Mouse (Mus musculus) liver, adult 2 months (tissue): Measurements from ENCODE around the gene Abi3. TPM values are rescaled to one million over a fixed set of nuclear protein-coding genes. Genes with fewer than 3 reads are reported as not detected.

Experiments
- DNase-seq: peaks from one replicate; pipeline ENCODE4 v3.0.0-alpha.2; 2011; ENCODE audit warnings: low read depth, low spot score; ENCODE audit errors: extremely low read depth
- H3K27ac ChIP-seq: fragments of 200-500 bp; replicated peaks from 2 replicates; pipeline ENCODE4 v1.5.1; 2012; ENCODE audit warnings: low read depth, mild to moderate bottlenecking, control low read depth, inconsistent platforms, low read length; ENCODE audit not compliant: insufficient read depth
- H3K27me3 ChIP-seq: fragments of 200-500 bp; 2 replicates; pipeline ENCODE4 v1.6.1; 2012; ENCODE audit warnings: mild to moderate bottlenecking, moderate library complexity, low read length, inconsistent platforms; ENCODE audit not compliant: control insufficient read depth, insufficient read depth
- H3K36me3 ChIP-seq: fragments of 200-500 bp; 2 replicates; pipeline ENCODE4 v1.6.1; 2012; ENCODE audit warnings: low read length, inconsistent platforms; ENCODE audit not compliant: control insufficient read depth, insufficient read depth
- H3K4me1 ChIP-seq: fragments of 200-500 bp; 2 replicates; pipeline ENCODE4 v1.6.1; 2011; ENCODE audit warnings: low read length; ENCODE audit not compliant: control insufficient read depth, insufficient read depth
- H3K4me3 ChIP-seq: fragments of 200-500 bp; 2 replicates; pipeline ENCODE4 v1.5.1; 2011; ENCODE audit warnings: low read depth, mild to moderate bottlenecking, control low read depth, low read length, moderate library complexity; ENCODE audit not compliant: insufficient read depth
- H3K79me2 ChIP-seq: fragments of 200-500 bp; 2 replicates; pipeline ENCODE4 v1.6.1; 2012; ENCODE audit warnings: inconsistent platforms, mild to moderate bottlenecking, low read length, moderate library complexity; ENCODE audit not compliant: control insufficient read depth, insufficient read depth
- H3K9ac ChIP-seq: fragments of 200-500 bp; 2 replicates; pipeline ENCODE4 v1.6.1; 2012; ENCODE audit warnings: low read depth, mild to moderate bottlenecking, control low read depth, inconsistent platforms, low read length
- CTCF ChIP-seq: fragments of 200-500 bp; IDR thresholded peaks from 2 replicates; pipeline ENCODE4 v1.5.1; 2011; ENCODE audit warnings: low read depth, low read length, control low read depth
- POLR2A ChIP-seq: fragments of 200-500 bp; IDR thresholded peaks from 2 replicates; pipeline ENCODE4 v1.6.1; 2011; ENCODE audit warnings: low read length, control low read depth; ENCODE audit not compliant: insufficient read depth; ENCODE audit errors: extremely low read depth
- WGBS: fragments of 180-500 bp; shearing (Covaris S2); methylation state at CpG from one replicate; pipeline ENCODE4 v1.1.7; 2018; 5-methylcytosine and 5-hydroxymethylcytosine counted together
- polyA plus RNA-seq: library from polyadenylated mRNA; depleted of rRNA; stranded (reverse); fragments of >200 nt; gene quantifications from 2 replicates; pipeline ENCODE4 v1.2.3, GENCODE M21; 2012
- total RNA-seq: library from RNA; depleted of rRNA; stranded (reverse); fragments of >200 nt; gene quantifications from 2 replicates; pipeline ENCODE4 v1.2.3, GENCODE M21; 2014

Abi3 gene
- total and polyA plus RNA-seq, 2 experiments = 1.1 to 11.7 TPM

DNA sequence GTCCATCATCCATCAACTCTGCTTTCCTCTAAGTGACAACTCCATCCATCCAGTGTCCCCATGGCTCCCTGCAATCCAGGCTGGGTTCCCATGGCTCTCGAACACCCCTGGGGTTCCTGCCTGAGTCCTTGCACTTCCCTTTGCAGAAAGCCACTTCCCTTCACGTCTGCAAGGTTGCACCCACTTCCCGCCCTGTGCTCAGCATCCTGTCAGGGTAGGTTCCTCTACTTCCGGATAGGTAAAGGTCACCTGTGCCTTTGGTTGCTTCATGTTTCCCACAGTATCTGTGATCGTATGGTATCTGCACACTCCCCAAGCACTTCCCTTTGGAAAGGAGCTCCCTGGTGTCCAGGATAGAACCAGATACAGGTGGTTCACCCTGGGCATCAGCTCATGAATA is 37.3 kb downstream of the Abi3 start:
- Histone ChIP-seq H3K79me2 (no peaks in the 10 kb centered on the region), H3K27me3 (no peaks in the 10 kb centered on the region), H3K9ac (no peak overlapping the region), H3K27ac (no peak overlapping the region), H3K36me3 (no peaks in the 10 kb centered on the region), H3K4me1 (no peaks in the 10 kb centered on the region), H3K4me3 (no peak overlapping the region)
- DNase-seq = no peak
- TF ChIP-seq POLR2A (no peak), CTCF (no peak)
- WGBS = 74% methylated on average over 5 of the region's 5 CpGs

DNA sequence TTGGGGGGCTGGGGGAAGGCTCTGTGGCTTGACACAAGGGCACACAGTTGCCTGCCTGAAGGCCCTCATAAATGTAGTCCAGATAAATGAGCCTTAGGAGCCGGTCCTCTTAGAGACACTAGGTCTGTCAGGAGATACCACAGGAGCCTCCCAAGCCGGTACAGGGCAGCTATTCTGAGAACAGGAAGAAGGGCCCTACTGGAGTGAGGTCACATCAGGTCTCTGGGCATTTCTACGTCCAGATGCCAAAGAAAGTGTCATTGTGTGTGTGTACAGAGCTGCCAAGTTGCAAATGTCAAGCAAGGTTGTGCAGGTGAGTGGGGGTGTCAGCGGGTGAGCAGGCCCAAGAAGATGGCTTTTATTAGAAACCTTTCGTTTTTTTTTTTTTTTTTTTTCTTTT is 46.7 kb downstream of the Abi3 start:
- no peak overlapping the region for H3K9ac ChIP-seq
- H3K27me3 ChIP-seq = peaks cover 11% of the 10 kb centered on the region
- WGBS = 62% methylated on average over 5 of the region's 5 CpGs
- H3K79me2 ChIP-seq = no peaks in the 10 kb centered on the region
- H3K4me1 ChIP-seq = 0 out of 2 replicates have a peak, but pooled peaks cover 2% of the 10 kb centered on the region
- H3K27ac ChIP-seq = no peak overlapping the region
- no peaks in the 10 kb centered on the region for H3K36me3 ChIP-seq
- no peak overlapping the region for H3K4me3 ChIP-seq
- TF ChIP-seq CTCF (no peak), POLR2A (no peak)
- DNase-seq = no peak

DNA sequence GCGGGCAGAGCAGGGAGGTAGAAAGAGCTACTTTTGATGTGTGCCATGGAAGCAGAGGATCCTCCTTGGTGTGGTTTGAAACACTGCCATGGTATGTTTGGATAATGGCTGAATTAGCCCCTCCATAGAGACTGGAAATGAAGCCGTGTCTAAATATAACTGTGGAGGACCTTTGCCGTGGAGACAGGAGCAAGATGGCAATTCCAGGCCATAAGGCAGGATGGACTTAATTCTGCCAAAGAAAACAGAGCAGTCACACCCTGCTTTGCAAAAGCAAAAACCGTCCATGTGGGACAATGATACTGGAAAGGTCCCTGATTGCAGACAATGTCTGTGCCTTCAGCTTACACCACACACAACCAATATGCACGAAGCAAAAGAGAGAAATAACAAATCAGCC is 48.1 kb downstream of the Abi3 start:
- H3K4me1 ChIP-seq = 0 out of 2 replicates have a peak, but pooled peaks cover 2% of the 10 kb centered on the region
- H3K36me3 ChIP-seq = no peaks in the 10 kb centered on the region
- H3K27me3 ChIP-seq = peaks cover 11% of the 10 kb centered on the region
- no peak overlapping the region for H3K4me3 ChIP-seq
- no peak for TF ChIP-seq POLR2A
- no peak for TF ChIP-seq CTCF
- WGBS = 75% methylated on average over 5 of the region's 5 CpGs
- no peak overlapping the region for H3K27ac ChIP-seq
- no peak for DNase-seq
- no peak overlapping the region for H3K9ac ChIP-seq
- H3K79me2 ChIP-seq = no peaks in the 10 kb centered on the region

DNA sequence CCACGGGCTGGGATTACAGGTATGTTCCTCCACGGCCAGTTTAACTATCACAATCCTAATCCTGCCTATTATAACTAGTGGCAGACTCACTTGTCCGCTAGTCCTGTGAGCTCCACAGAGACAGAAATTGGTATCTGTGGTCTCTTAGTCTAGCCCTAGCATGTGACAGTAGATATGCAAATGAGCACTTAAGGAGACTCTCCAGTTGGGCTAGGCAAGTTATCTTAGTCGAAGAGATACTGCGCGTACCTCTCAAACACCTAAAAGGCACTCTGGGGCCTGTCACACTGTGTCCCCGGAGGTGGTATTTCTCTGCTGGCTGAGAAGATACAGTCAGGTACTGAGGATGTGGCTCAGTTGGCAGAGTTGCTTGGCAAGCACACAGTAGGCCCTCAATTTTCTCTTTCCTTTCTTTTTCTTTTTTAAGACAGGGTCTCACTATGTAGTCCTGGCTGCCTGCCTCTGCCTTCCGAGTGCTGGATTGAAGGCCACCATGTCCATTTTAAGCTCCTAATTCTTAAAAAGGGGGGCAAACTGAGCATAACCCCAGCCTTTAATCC is 49.2 kb downstream of the Abi3 start:
- Histone ChIP-seq H3K4me1 (0 out of 2 replicates have a peak, but pooled peaks cover 2% of the 10 kb centered on the region), H3K27me3 (peaks cover 9% of the 10 kb centered on the region), H3K36me3 (no peaks in the 10 kb centered on the region), H3K9ac (no peak overlapping the region), H3K79me2 (no peaks in the 10 kb centered on the region), H3K27ac (no peak overlapping the region), H3K4me3 (no peak overlapping the region)
- no peak for DNase-seq
- TF ChIP-seq CTCF (no peak), POLR2A (no peak)
- WGBS = 96% methylated on average over 8 of the region's 8 CpGs

DNA sequence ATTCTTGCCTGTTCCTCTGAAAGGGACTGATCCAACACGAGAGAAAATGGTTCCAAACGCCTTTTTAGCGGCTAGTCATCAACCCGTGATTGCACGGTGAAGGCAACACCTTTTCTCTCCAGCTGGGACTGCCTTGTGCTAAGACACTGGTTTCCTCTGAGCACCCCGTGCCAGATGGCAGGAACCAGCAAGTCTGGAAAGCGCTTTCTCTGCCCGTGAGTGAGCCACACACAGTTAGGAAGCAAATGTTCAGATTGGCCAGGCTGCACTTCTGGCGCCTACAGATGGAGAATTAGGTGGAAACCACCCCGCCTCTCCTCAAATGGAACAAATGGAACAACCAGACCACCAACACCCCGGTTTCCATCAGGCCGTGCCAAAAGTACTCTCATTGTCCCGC is 50.5 kb downstream of the Abi3 start:
- H3K4me1 ChIP-seq = 0 out of 2 replicates have a peak, but pooled peaks cover 1% of the 10 kb centered on the region
- TF ChIP-seq CTCF (no peak), POLR2A (no peak)

DNA sequence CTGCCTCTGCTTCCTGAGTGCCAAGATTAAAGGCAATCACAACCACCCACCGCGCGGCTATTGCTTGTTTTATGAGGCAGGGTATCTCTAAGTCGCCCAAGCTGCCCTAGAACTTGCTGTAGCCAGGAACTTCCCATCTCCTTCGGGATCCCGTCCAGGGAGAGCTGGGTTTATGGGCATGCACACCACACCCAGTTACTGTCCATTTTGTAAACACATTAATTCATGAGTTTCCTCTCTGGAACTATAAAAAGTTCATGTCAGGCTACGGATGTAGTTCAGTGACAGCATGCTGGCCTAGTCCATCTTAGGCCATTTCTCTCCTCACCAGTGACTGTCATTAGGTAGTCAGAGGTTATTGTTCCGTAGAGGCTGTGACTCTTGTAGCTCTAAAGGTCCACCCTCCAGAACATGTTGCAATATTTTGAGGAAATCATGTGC is 52.8 kb downstream of the Abi3 start:
- TF ChIP-seq POLR2A = no peak
- TF ChIP-seq CTCF = no peak
- H3K27ac ChIP-seq = no peak overlapping the region
- DNase-seq = no peak
- H3K79me2 ChIP-seq = no peaks in the 10 kb centered on the region
- 80% methylated on average over 8 of the region's 8 CpGs for WGBS
- no peaks in the 10 kb centered on the region for H3K36me3 ChIP-seq
- H3K4me1 ChIP-seq = no peaks in the 10 kb centered on the region
- H3K4me3 ChIP-seq = no peak overlapping the region
- H3K9ac ChIP-seq = no peak overlapping the region
- H3K27me3 ChIP-seq = no peaks in the 10 kb centered on the region

More for the DNA sequence above, 50.5 kb downstream of the Abi3 start:
- WGBS = 92% methylated on average over 13 of the region's 13 CpGs
- no peak overlapping the region for H3K27ac ChIP-seq
- H3K79me2 ChIP-seq = no peaks in the 10 kb centered on the region
- DNase-seq = no peak
- H3K36me3 ChIP-seq = no peaks in the 10 kb centered on the region
- peaks cover 5% of the 10 kb centered on the region for H3K27me3 ChIP-seq
- no peak overlapping the region for H3K9ac ChIP-seq
- H3K4me3 ChIP-seq = no peak overlapping the region
